Mouse (Mus musculus) bone marrow, adult 2 months (tissue): Measurements from ENCODE around the gene Kcnh4.

Experiments
- CTCF ChIP-seq: fragments of 200-500 bp; IDR thresholded peaks from 2 replicates; pipeline ENCODE4 v1.5.1; 2011; ENCODE audit warnings: low read length, control low read depth; ENCODE audit not compliant: control insufficient read depth, insufficient read depth
- POLR2A ChIP-seq: fragments of 200-500 bp; IDR thresholded peaks from 2 replicates; pipeline ENCODE4 v1.6.1; 2011; ENCODE audit warnings: low read depth, mild to moderate bottlenecking, control low read depth, low read length, borderline replicate concordance; ENCODE audit not compliant: control insufficient read depth

DNA sequence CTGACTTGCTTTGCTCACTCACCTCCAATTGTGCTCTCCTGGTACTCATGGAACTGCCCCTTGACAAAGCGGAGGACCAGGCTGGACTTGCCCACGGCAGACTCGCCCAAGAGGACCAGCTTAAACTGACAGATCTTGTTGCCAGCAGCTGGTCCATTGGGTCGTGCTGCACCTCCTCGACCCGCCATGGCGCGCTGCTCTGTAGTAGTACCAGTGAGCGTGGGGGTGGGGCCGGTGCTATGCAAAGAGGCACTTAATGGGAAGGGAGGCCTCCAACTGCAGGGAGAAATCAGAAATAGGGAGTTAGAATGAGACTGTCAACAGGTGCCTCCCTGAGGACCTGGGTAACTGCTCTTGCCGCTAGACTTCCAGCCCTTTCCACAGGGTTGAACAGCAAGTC, 39.8 kb downstream of the Kcnh4 start:
- TF ChIP-seq CTCF (no peak), POLR2A (no peak)
